Mouse (Mus musculus) kidney, adult 2 months (tissue): Measurements from ENCODE around the gene Mtmr4.

Experiments
- CTCF ChIP-seq: fragments of 200-500 bp; conservative IDR thresholded peaks from 2 replicates; pipeline ENCODE4 v1.5.1; 2011; ENCODE audit warnings: low read depth, mild to moderate bottlenecking, control low read depth, low read length, moderate library complexity, mixed read lengths; ENCODE audit not compliant: insufficient read depth, insufficient read length
- POLR2A ChIP-seq: fragments of 200-500 bp; IDR thresholded peaks from one replicate; pipeline ENCODE4 v1.6.1; 2011; ENCODE audit warnings: low read depth, low read length, control low read depth

DNA sequence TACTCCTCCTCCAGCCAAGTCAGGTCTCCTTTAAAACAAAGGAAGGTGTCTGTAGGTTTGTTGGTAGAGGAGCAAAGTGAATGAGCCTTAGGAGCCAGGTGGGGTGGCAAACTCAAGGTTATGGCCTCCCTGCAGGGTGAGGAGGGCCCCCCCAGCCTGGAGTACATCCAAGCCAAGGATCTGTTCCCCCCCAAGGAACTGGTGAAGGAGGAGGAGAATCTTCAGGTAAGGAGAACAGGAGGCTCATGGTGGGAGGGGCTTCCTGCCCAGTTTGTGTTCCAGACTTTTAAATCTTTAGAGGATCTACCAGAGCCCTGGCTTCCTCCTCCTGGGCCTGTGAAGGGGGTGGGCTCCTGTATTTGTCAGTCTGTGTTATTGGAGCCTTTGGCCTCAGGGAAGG lies 5.1 kb downstream of the Mtmr4 start:
- TF ChIP-seq CTCF (no peak), POLR2A (no peak)
